Mouse (Mus musculus): Measurements from ENCODE around the gene Sec24a. TPM values are rescaled to one million over a fixed set of nuclear protein-coding genes. Genes with fewer than 3 reads are reported as not detected.
"Not testable (repeated sequence)": the region's sequence is repeated elsewhere in the genome, so short reads cannot be mapped to it uniquely, and the experiment has no call there.

Gene Sec24a
- polyA plus RNA-seq, 1 experiment from 2014 or later, result 18.1 TPM

GRCm38 (mm10) chr11:51767579-51768220 lies 4.3 kb upstream of the Sec24a start:
- peaks cover 20% of the 10 kb centered on the region for H3K4me1 ChIP-seq (replicated peaks; ENCODE audit: control insufficient read depth, insufficient read depth, low read length)
- H3K36me3 ChIP-seq (ENCODE audit: control insufficient read depth, insufficient read depth, low read length), result no peaks in the 10 kb centered on the region
- H3K9me3 ChIP-seq (ENCODE audit: control insufficient read depth, low read length), result no peaks in the 10 kb centered on the region
- no peak overlapping the region for H3K4me3 ChIP-seq (ENCODE audit: low read depth, low read length)
- H3K9ac ChIP-seq (ENCODE audit: low read depth, low read length), result no peak overlapping the region
- 71% methylated on average over 8 of the region's 8 CpGs for WGBS
- H3K4me2 ChIP-seq, result peak overlapping the region; percentile 18; the same call in 1 of the 2 replicates
- no peak for ATAC-seq (replicated peaks; ENCODE audit: low FRiP score)
- H3K27me3 ChIP-seq (replicated peaks; ENCODE audit: control insufficient read depth, insufficient read depth, low read length), result no peaks in the 10 kb centered on the region
- peak overlapping the region; percentile 47; the same call in 1 of the 2 replicates for H3K27ac ChIP-seq (ENCODE audit: low read depth, low read length)
- no peak for DNase-seq (ENCODE audit: low spot score)

GRCm38 (mm10) chr11:51764816-51765215 lies 1.4 kb upstream of the Sec24a start:
- DNase-seq (ENCODE audit: low spot score), result no peak
- Histone ChIP-seq H3K4me1 (replicated peaks; ENCODE audit: control insufficient read depth, insufficient read depth, low read length) (peaks cover 20% of the 10 kb centered on the region), H3K9ac (ENCODE audit: low read depth, low read length) (no peak overlapping the region), H3K36me3 (ENCODE audit: control insufficient read depth, insufficient read depth, low read length) (no peaks in the 10 kb centered on the region), H3K27ac (ENCODE audit: low read depth, low read length) (no peak overlapping the region), H3K4me2 (peak overlapping the region; percentile 69), H3K4me3 (ENCODE audit: low read depth, low read length) (peak overlapping the region; percentile 96; the same call in 1 of the 2 replicates), H3K27me3 (replicated peaks; ENCODE audit: control insufficient read depth, insufficient read depth, low read length) (no peaks in the 10 kb centered on the region), H3K9me3 (ENCODE audit: control insufficient read depth, low read length) (no peaks in the 10 kb centered on the region)
- WGBS, result 73% methylated on average over 4 of the region's 4 CpGs
- ATAC-seq (replicated peaks; ENCODE audit: low FRiP score), result no peak

- Histone ChIP-seq H3K4me1 (replicated peaks; ENCODE audit: control insufficient read depth, insufficient read depth, low read length) (peaks cover 20% of the 10 kb centered on the region), H3K4me2 (peak overlapping the region; percentile 69), H3K27ac (ENCODE audit: low read depth, low read length) (peak overlapping the region; percentile 41; the same call in 1 of the 2 replicates), H3K27me3 (replicated peaks; ENCODE audit: control insufficient read depth, insufficient read depth, low read length) (no peaks in the 10 kb centered on the region), H3K36me3 (ENCODE audit: control insufficient read depth, insufficient read depth, low read length) (no peaks in the 10 kb centered on the region), H3K9ac (ENCODE audit: low read depth, low read length) (peak overlapping the region; percentile 85), H3K9me3 (ENCODE audit: control insufficient read depth, low read length) (no peaks in the 10 kb centered on the region), H3K4me3 (ENCODE audit: low read depth, low read length) (peak overlapping the region; percentile 96)
- DNase-seq (ENCODE audit: low spot score) (no peak), ATAC-seq (replicated peaks; ENCODE audit: low FRiP score) (no peak; the same call in 1 of the 2 replicates)
- 3% methylated on average over 13 of the region's 13 CpGs for WGBS
Measured at GRCm38 (mm10) chr11:51763955-51764354, 521 bp upstream of the Sec24a start.

- Histone ChIP-seq H3K4me1 (replicated peaks; ENCODE audit: control insufficient read depth, insufficient read depth, low read length) (peaks cover 18% of the 10 kb centered on the region), H3K4me2 (no peak overlapping the region), H3K9me3 (ENCODE audit: control insufficient read depth, low read length) (no peaks in the 10 kb centered on the region), H3K27me3 (replicated peaks; ENCODE audit: control insufficient read depth, insufficient read depth, low read length) (no peaks in the 10 kb centered on the region), H3K9ac (ENCODE audit: low read depth, low read length) (no peak overlapping the region), H3K36me3 (ENCODE audit: control insufficient read depth, insufficient read depth, low read length) (no peaks in the 10 kb centered on the region), H3K27ac (ENCODE audit: low read depth, low read length) (no peak overlapping the region), H3K4me3 (ENCODE audit: low read depth, low read length) (no peak overlapping the region)
- no peak for ATAC-seq (replicated peaks; ENCODE audit: low FRiP score)
- DNase-seq (ENCODE audit: low spot score), result no peak
- WGBS, result 72% methylated on average over 5 of the region's 5 CpGs
Measured at GRCm38 (mm10) chr11:51761241-51761640, 2.2 kb downstream of the Sec24a start.

- peaks cover 12% of the 10 kb centered on the region for H3K4me1 ChIP-seq (replicated peaks; ENCODE audit: control insufficient read depth, insufficient read depth, low read length)
- DNase-seq (ENCODE audit: low spot score), result no peak
- 84% methylated on average over 6 of the region's 6 CpGs for WGBS
Measured at GRCm38 (mm10) chr11:51759941-51760657, 3.3 kb downstream of the Sec24a start.

GRCm38 (mm10) chr11:51759251-51759650 lies 4.2 kb downstream of the Sec24a start:
- WGBS, result 82% methylated on average over 2 of the region's 2 CpGs
- Histone ChIP-seq H3K27me3 (replicated peaks; ENCODE audit: control insufficient read depth, insufficient read depth, low read length) (no peaks in the 10 kb centered on the region), H3K36me3 (ENCODE audit: control insufficient read depth, insufficient read depth, low read length) (no peaks in the 10 kb centered on the region), H3K9ac (ENCODE audit: low read depth, low read length) (no peak overlapping the region), H3K4me2 (no peak overlapping the region), H3K27ac (ENCODE audit: low read depth, low read length) (no peak overlapping the region), H3K9me3 (ENCODE audit: control insufficient read depth, low read length) (no peaks in the 10 kb centered on the region), H3K4me3 (ENCODE audit: low read depth, low read length) (no peak overlapping the region), H3K4me1 (replicated peaks; ENCODE audit: control insufficient read depth, insufficient read depth, low read length) (peaks cover 9% of the 10 kb centered on the region)
- ATAC-seq (replicated peaks; ENCODE audit: low FRiP score) (no peak), DNase-seq (ENCODE audit: low spot score) (no peak)

More at GRCm38 (mm10) chr11:51759941-51760657, 3.3 kb downstream of the Sec24a start:
- no peak overlapping the region for H3K9ac ChIP-seq (ENCODE audit: low read depth, low read length)
- H3K27me3 ChIP-seq (replicated peaks; ENCODE audit: control insufficient read depth, insufficient read depth, low read length), result no peaks in the 10 kb centered on the region
- H3K27ac ChIP-seq (ENCODE audit: low read depth, low read length), result no peak overlapping the region
- no peaks in the 10 kb centered on the region for H3K9me3 ChIP-seq (ENCODE audit: control insufficient read depth, low read length)
- H3K36me3 ChIP-seq (ENCODE audit: control insufficient read depth, insufficient read depth, low read length), result no peaks in the 10 kb centered on the region
- no peak overlapping the region for H3K4me2 ChIP-seq
- H3K4me3 ChIP-seq (ENCODE audit: low read depth, low read length), result no peak overlapping the region
- ATAC-seq (replicated peaks; ENCODE audit: low FRiP score), result no peak

- not testable (repeated sequence) for ATAC-seq (replicated peaks; ENCODE audit: low FRiP score); H3K27me3 ChIP-seq (replicated peaks; ENCODE audit: control insufficient read depth, insufficient read depth, low read length); H3K4me3 ChIP-seq (ENCODE audit: low read depth, low read length); DNase-seq (ENCODE audit: low spot score); H3K36me3 ChIP-seq (ENCODE audit: control insufficient read depth, insufficient read depth, low read length); H3K4me2 ChIP-seq; H3K9ac ChIP-seq (ENCODE audit: low read depth, low read length); H3K9me3 ChIP-seq (ENCODE audit: control insufficient read depth, low read length); H3K27ac ChIP-seq (ENCODE audit: low read depth, low read length)
- WGBS, result 88% methylated on average over 5 of the region's 5 CpGs
- H3K4me1 ChIP-seq (replicated peaks; ENCODE audit: control insufficient read depth, insufficient read depth, low read length), result peaks cover 11% of the 10 kb centered on the region; the same call in 1 of the 2 replicates
Measured at GRCm38 (mm10) chr11:51758207-51758606, 5.2 kb downstream of the Sec24a start.

GRCm38 (mm10) chr11:51757625-51758024 lies 5.8 kb downstream of the Sec24a start:
- Histone ChIP-seq H3K9ac (ENCODE audit: low read depth, low read length) (no peak overlapping the region), H3K4me3 (ENCODE audit: low read depth, low read length) (no peak overlapping the region), H3K4me2 (no peak overlapping the region; the same call in 1 of the 2 replicates), H3K27me3 (replicated peaks; ENCODE audit: control insufficient read depth, insufficient read depth, low read length) (no peaks in the 10 kb centered on the region), H3K27ac (ENCODE audit: low read depth, low read length) (no peak overlapping the region), H3K36me3 (ENCODE audit: control insufficient read depth, insufficient read depth, low read length) (no peaks in the 10 kb centered on the region), H3K9me3 (ENCODE audit: control insufficient read depth, low read length) (no peaks in the 10 kb centered on the region), H3K4me1 (replicated peaks; ENCODE audit: control insufficient read depth, insufficient read depth, low read length) (peaks cover 8% of the 10 kb centered on the region; the same call in 1 of the 2 replicates)
- ATAC-seq (replicated peaks; ENCODE audit: low FRiP score) (no peak), DNase-seq (ENCODE audit: low spot score) (no peak)
- 72% methylated on average over 5 of the region's 5 CpGs for WGBS

All from liver, embryonic 11.5 days (tissue).